ENCODE assay signal across 9 mouse cellular contexts in the genomic region with DNA sequence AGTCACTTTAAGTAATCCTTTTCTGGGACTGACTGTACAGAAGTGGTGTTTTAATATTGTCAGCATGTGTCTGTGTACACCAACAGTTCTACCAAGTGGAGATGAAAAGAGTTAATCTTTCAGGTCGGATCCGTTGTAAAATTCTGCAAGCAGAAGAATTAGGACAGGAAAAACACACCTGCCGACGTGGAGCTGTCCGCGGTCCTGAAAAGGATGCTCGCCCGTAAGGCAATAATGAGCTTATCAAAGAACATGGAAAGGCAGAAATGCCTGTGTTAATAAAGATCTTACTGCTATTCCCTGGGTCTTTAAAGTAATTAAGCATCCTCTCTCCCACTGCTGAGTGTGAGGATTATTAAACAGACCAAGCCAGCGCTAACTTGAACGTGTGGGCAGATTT. TPM values are rescaled to one million over a fixed set of nuclear protein-coding genes. Genes with fewer than 3 reads are reported as not detected.
DNase-seq lines count a peak whose midpoint lies in the region; ATAC-seq and TF ChIP-seq lines count a peak whose summit lies in the region.
"Had no signal": no experiment of that assay in that cellular context is flagged by ENCODE, and none has a peak within 500 bp of the region (broad histone marks: within the 10 kb centered on the region; RNA-seq: fewer than 3 reads in every experiment).

No protein-coding gene starts in this region.

- no peak overlapping the region for H3K4me2 ChIP-seq in intestine, embryonic 14.5 days (ENCODE audit: low read length)
- no peak overlapping the region for H3K4me2 ChIP-seq in intestine, embryonic 15.5 days (replicated peaks)
- H3K4me2 ChIP-seq in limb, embryonic 14.5 days (replicated peaks; ENCODE audit: low read depth, low read length, severe bottlenecking) = no peak overlapping the region

- no peak overlapping the region for H3K9ac ChIP-seq in intestine, embryonic 14.5 days (ENCODE audit: low read length)
- no peak overlapping the region for H3K9ac ChIP-seq in intestine, embryonic 15.5 days
- no peak overlapping the region for H3K9ac ChIP-seq in limb, embryonic 14.5 days (ENCODE audit: low read depth, low read length, severe bottlenecking)

- no peaks in the 10 kb centered on the region for H3K27me3 ChIP-seq in intestine, embryonic 14.5 days (replicated peaks; ENCODE audit: control insufficient read depth, insufficient read depth, low read length)
- H3K27me3 ChIP-seq in intestine, embryonic 15.5 days (replicated peaks) = no peaks in the 10 kb centered on the region
- no peaks in the 10 kb centered on the region for H3K27me3 ChIP-seq in limb, embryonic 14.5 days (ENCODE audit: control insufficient read depth, insufficient read depth, low read length)

- intact Hi-C loops in left cerebral cortex, postnatal 10 days (cut with DNase I) = no loop called here

- DNase-seq in intestine, embryonic 14.5 days (ENCODE audit: low spot score) = peak; percentile 83
- peak; percentile 30 for DNase-seq in A20 (ENCODE audit: low read depth, low spot score)
- DNase-seq in brain, embryonic 14.5 days (ENCODE audit: low read depth) = peak; percentile 24
- peak; percentile 33 for DNase-seq in limb, embryonic 14.5 days (ENCODE audit: low spot score)
- no peak for DNase-seq in left cerebral cortex, postnatal 10 days (ENCODE audit: extremely low spot score in 1 of 2, low spot score in 2 of 2)
- no peak for DNase-seq in right cerebral cortex, postnatal 14 days

- ATAC-seq in intestine, embryonic 14.5 days (replicated peaks; ENCODE audit: low FRiP score, low TSS enrichment, low read depth) = no peak
- ATAC-seq in intestine, embryonic 15.5 days = no peak
- ATAC-seq in limb, embryonic 14.5 days (ENCODE audit: low FRiP score, low read depth) = no peak
- ATAC-seq in inflammation-experienced regulatory T-cells, adult 6 months = no peak

- H3K36me3 ChIP-seq in intestine, embryonic 14.5 days (ENCODE audit: control insufficient read depth, insufficient read depth, low read length) = no peaks in the 10 kb centered on the region
- H3K36me3 ChIP-seq in intestine, embryonic 15.5 days = no peaks in the 10 kb centered on the region
- no peaks in the 10 kb centered on the region for H3K36me3 ChIP-seq in limb, embryonic 14.5 days (ENCODE audit: control insufficient read depth, insufficient read depth, low read length)

- TF ChIP-seq POLR2A in brain, embryonic 14.5 days (IDR thresholded peaks at IDR 0.05; ENCODE audit: borderline replicate concordance, extremely low read depth, insufficient read depth, insufficient read length, poor library complexity, severe bottlenecking) = no peak
- TF ChIP-seq POLR2A in limb, embryonic 14.5 days (IDR thresholded peaks at IDR 0.05; ENCODE audit: borderline replicate concordance, extremely low read depth, insufficient read depth, insufficient read length) = no peak

- H3K27ac ChIP-seq in intestine, embryonic 14.5 days (ENCODE audit: low read depth) = no peak overlapping the region
- no peak overlapping the region for H3K27ac ChIP-seq in intestine, embryonic 15.5 days
- no peak overlapping the region for H3K27ac ChIP-seq in limb, embryonic 14.5 days (replicated peaks; ENCODE audit: low read depth, low read length)
- H3K27ac ChIP-seq: macrophage had no signal

- H3K4me1 ChIP-seq in intestine, embryonic 14.5 days (replicated peaks; ENCODE audit: control insufficient read depth, insufficient read depth, low read length) = no peaks in the 10 kb centered on the region
- H3K4me1 ChIP-seq in intestine, embryonic 15.5 days (replicated peaks) = no peaks in the 10 kb centered on the region
- H3K4me1 ChIP-seq in limb, embryonic 14.5 days (ENCODE audit: control insufficient read depth, insufficient read depth, low read length) = no peaks in the 10 kb centered on the region

- no peak overlapping the region for H3K4me3 ChIP-seq in intestine, embryonic 14.5 days (ENCODE audit: low read depth, low read length)
- H3K4me3 ChIP-seq in intestine, embryonic 15.5 days (replicated peaks) = no peak overlapping the region
- H3K4me3 ChIP-seq in limb, embryonic 14.5 days (replicated peaks; ENCODE audit: low read length) = no peak overlapping the region

- no peaks in the 10 kb centered on the region for H3K9me3 ChIP-seq in intestine, embryonic 14.5 days (ENCODE audit: control insufficient read depth, low read length)
- H3K9me3 ChIP-seq in intestine, embryonic 15.5 days = no peaks in the 10 kb centered on the region
- H3K9me3 ChIP-seq in limb, embryonic 14.5 days (ENCODE audit: control insufficient read depth, low read length) = no peaks in the 10 kb centered on the region

- 26% methylated on average over 10 of the region's 10 CpGs for WGBS in intestine, embryonic 14.5 days
- WGBS in intestine, embryonic 15.5 days = 26% methylated on average over 10 of the region's 10 CpGs
- WGBS in limb, embryonic 14.5 days = 25% methylated on average over 10 of the region's 10 CpGs

- no peak for TF ChIP-seq CTCF in brain, embryonic 14.5 days (IDR thresholded peaks at IDR 0.05; ENCODE audit: borderline replicate concordance, extremely low read depth, insufficient read depth, insufficient read length)

RNA-seq across cellular contexts. Expression of a gene that starts 24.4 kb away (rescaled TPM):
- polyA plus RNA-seq in intestine, embryonic 14.5 days (2014; fragmentation: Nextera tagmentation; extraction: Ambion mirVana) = 1.5 TPM in 2 replicates
- 1.7 and 1.9 TPM in 2 replicates for polyA plus RNA-seq in intestine, embryonic 15.5 days (2015; fragmentation: Nextera tagmentation; extraction: Ambion mirVana)
- 19.8 and 35.7 TPM in 2 replicates for polyA plus RNA-seq in brain, embryonic 14.5 days (2012; rRNA removed)
- polyA plus RNA-seq in limb, embryonic 14.5 days (2012; rRNA removed) = 10.8 and 12.4 TPM in 2 replicates
- 1.4 and 2.2 TPM in 2 replicates for polyA plus RNA-seq in limb, embryonic 14.5 days (2014; fragmentation: Nextera tagmentation; extraction: Ambion mirVana)
- 10 to 100 TPM; 72.6 to 78.6 TPM for total RNA-seq in left cerebral cortex, postnatal 10 days (2021)
- not detected for polyA plus RNA-seq in inflammation-experienced regulatory T-cells, adult 6 months (2017; shearing (Covaris generic))
- polyA plus RNA-seq: macrophage had no signal

Comparison
In these comparisons a context has a peak if more than half of its experiments do, and no peak if none do; other contexts are left out.
1. DNase-seq: peak in intestine, embryonic 14.5 days (single experiment), A20 (single experiment), brain, embryonic 14.5 days (single experiment) and limb, embryonic 14.5 days (single experiment); none in left cerebral cortex, postnatal 10 days (0 of 2) and right cerebral cortex, postnatal 14 days (single experiment).